Mouse (Mus musculus): ENCODE data around the gene Gm10972.
A peak's percentile ranks its signal among the peaks of the same experiment; 100 is the strongest.
"Not testable (repeated sequence)": the region's sequence is repeated elsewhere in the genome, so short reads cannot be mapped to it uniquely, and the experiment has no call there.

The Gm10972 gene

GRCm38 (mm10) chr3:94642495-94643162 lies at the start of gene Gm10972:
Gene Gm10972 (plus strand): TSS chr3:94643112.
- not testable (repeated sequence) for DNase-seq (ENCODE audit: low spot score)

GRCm38 (mm10) chr3:94595871-94596287 lies 47.0 kb upstream of the Gm10972 start:
- DNase-seq (ENCODE audit: low spot score) = no peak

GRCm38 (mm10) chr3:94597224-94597779 lies 45.6 kb upstream of the Gm10972 start:
- DNase-seq (ENCODE audit: low spot score) = no peak

- DNase-seq (ENCODE audit: low spot score) = peak; percentile 69
Observed at GRCm38 (mm10) chr3:94601959-94602358, 41.0 kb upstream of the Gm10972 start.

- no peak for DNase-seq (ENCODE audit: low spot score)
Observed at GRCm38 (mm10) chr3:94609621-94610020, 33.3 kb upstream of the Gm10972 start.

GRCm38 (mm10) chr3:94610581-94610980 lies 32.3 kb upstream of the Gm10972 start:
- peak; percentile 79 for DNase-seq (ENCODE audit: low spot score)

- DNase-seq (ENCODE audit: low spot score) = peak; percentile 54
Observed at GRCm38 (mm10) chr3:94611343-94611742, 31.6 kb upstream of the Gm10972 start.

- DNase-seq (ENCODE audit: low spot score) = no peak
Observed at GRCm38 (mm10) chr3:94611834-94612233, 31.1 kb upstream of the Gm10972 start.

- DNase-seq (ENCODE audit: low spot score) = no peak
Observed at GRCm38 (mm10) chr3:94612274-94612673, 30.6 kb upstream of the Gm10972 start.

- no peak for DNase-seq (ENCODE audit: low spot score)
Observed at GRCm38 (mm10) chr3:94613258-94613878, 29.5 kb upstream of the Gm10972 start.

GRCm38 (mm10) chr3:94616717-94617116 lies 26.2 kb upstream of the Gm10972 start:
- peak; percentile 48 for DNase-seq (ENCODE audit: low spot score)

GRCm38 (mm10) chr3:94621740-94622507 lies 21.0 kb upstream of the Gm10972 start:
- DNase-seq (ENCODE audit: low spot score) = no peak

- DNase-seq (ENCODE audit: low spot score) = no peak
Observed at GRCm38 (mm10) chr3:94622550-94622949, 20.4 kb upstream of the Gm10972 start.

- DNase-seq (ENCODE audit: low spot score) = no peak
Observed at GRCm38 (mm10) chr3:94624281-94624680, 18.6 kb upstream of the Gm10972 start.

- DNase-seq (ENCODE audit: low spot score) = no peak
Observed at GRCm38 (mm10) chr3:94628712-94629111, 14.2 kb upstream of the Gm10972 start.

GRCm38 (mm10) chr3:94629876-94630275 lies 13.0 kb upstream of the Gm10972 start:
- no peak for DNase-seq (ENCODE audit: low spot score)

GRCm38 (mm10) chr3:94648755-94649590 lies 6.1 kb downstream of the Gm10972 start:
- DNase-seq (ENCODE audit: low spot score) = peak; percentile 25

- DNase-seq (ENCODE audit: low spot score) = no peak
Observed at GRCm38 (mm10) chr3:94650409-94650808, 7.5 kb downstream of the Gm10972 start.

GRCm38 (mm10) chr3:94653967-94654366 lies 11.1 kb downstream of the Gm10972 start:
- DNase-seq (ENCODE audit: low spot score) = not testable (repeated sequence)

- DNase-seq (ENCODE audit: low spot score) = not testable (repeated sequence)
Observed at GRCm38 (mm10) chr3:94657852-94658739, 15.2 kb downstream of the Gm10972 start.

GRCm38 (mm10) chr3:94658740-94659095 lies 15.8 kb downstream of the Gm10972 start, which contains the start of gene Tuft1:
Gene Tuft1 (minus strand): TSS chr3:94658872.
- DNase-seq (ENCODE audit: low spot score) = not testable (repeated sequence)

All from adipocyte (in vitro differentiated cells).